Mouse (Mus musculus) hindbrain, embryonic 10.5 days (tissue): ENCODE data around the gene Alg9. TPM values are rescaled to one million over a fixed set of nuclear protein-coding genes. Genes with fewer than 3 reads are reported as not detected.

Experiments
- DNase-seq: peaks from one replicate; pipeline ENCODE4 v3.0.0-alpha.2; 2017; ENCODE audit warnings: low spot score
- H3K27ac ChIP-seq: fragments of 300-500 bp; sonication (generic); 2 replicates; pipeline ENCODE4 v1.5.1; 2016; ENCODE audit warnings: mild to moderate bottlenecking, moderate library complexity
- H3K27me3 ChIP-seq: fragments of 300-500 bp; sonication (generic); 2 replicates; pipeline ENCODE4 v1.6.1; 2016; ENCODE audit warnings: mild to moderate bottlenecking; ENCODE audit not compliant: poor library complexity, insufficient read depth, severe bottlenecking
- H3K36me3 ChIP-seq: fragments of 300-500 bp; sonication (generic); 2 replicates; pipeline ENCODE4 v1.6.1; 2016; ENCODE audit warnings: mild to moderate bottlenecking, moderate library complexity
- H3K4me1 ChIP-seq: fragments of 300-500 bp; sonication (generic); replicated peaks from 2 replicates; pipeline ENCODE4 v1.6.1; 2016; ENCODE audit warnings: mild to moderate bottlenecking
- H3K4me3 ChIP-seq: fragments of 300-500 bp; sonication (generic); 2 replicates; pipeline ENCODE4 v1.5.1; 2016; ENCODE audit warnings: mild to moderate bottlenecking, moderate library complexity
- H3K9me3 ChIP-seq: fragments of 300-500 bp; sonication (generic); 2 replicates; pipeline ENCODE4 v1.6.1; 2016; ENCODE audit warnings: mild to moderate bottlenecking, moderate library complexity
- WGBS: fragments of 180-500 bp; shearing (Covaris S2); methylation state at CpG from one replicate; pipeline ENCODE4 v1.1.7; 2016; 5-methylcytosine and 5-hydroxymethylcytosine counted together
- polyA plus RNA-seq: library from polyadenylated mRNA; unstranded; fragments of >200 nt; fragmentation: Nextera tagmentation; extraction: Ambion mirVana; gene quantifications from 2 replicates; pipeline ENCODE4 v1.2.1, GENCODE M21; 2016

Alg9 gene
- polyA plus RNA-seq, 1 experiment from 2014 or later = 42.5 TPM

DNA sequence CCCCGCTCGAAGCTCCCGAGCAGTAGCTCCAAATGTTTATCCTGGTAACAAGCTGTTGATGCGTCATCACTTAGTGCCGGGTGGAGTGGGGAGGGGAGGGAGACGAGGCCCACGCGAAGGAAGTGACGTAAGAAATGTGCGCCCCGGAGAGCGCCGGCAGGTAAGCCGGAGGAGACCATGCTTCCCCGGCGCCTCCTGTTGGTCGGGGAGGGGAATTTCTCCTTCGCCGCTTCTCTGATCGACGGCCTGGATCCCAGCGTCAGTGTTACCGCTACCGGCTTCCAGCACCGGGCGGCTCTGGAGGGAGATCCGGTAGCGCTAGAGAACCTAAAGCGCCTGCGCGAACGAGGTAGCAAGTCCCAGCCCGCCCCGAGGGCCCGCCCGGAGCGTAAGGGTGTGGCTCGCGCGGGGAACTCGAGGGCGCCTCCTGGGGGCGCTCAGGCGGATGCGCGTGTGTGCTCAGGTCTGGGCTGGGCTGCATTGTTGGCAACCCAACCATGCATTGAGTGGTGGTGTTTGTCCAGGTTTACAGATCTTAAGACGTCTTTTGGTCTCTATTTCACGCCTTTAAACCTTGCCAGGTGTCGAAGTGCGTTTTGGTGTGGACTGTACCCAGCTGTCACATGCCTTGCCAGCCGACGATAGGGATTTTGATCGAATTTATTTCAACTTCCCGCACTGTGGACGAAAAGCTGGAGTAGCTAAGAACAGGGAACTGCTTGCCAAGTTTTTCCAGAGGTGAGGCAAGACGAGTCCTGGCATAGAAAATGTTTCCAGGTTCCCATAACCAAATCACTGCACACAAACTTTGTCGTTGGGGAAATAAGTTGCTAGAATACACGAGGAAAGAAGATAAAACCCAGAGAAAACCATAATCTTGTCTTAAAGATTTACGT is 6.5 kb upstream of the Alg9 start, which contains the start of gene Fdxacb1:
Fdxacb1 (plus strand) TSS at position 130 of the 896 bp plus-strand sequence.
- Histone ChIP-seq H3K36me3 (peaks cover 11% of the 10 kb centered on the region), H3K27ac (peak within 1 kb of the TSS; percentile 94), H3K4me3 (peak within 1 kb of the TSS; percentile 69), H3K27me3 (no peaks in the 10 kb centered on the region), H3K9me3 (no peaks in the 10 kb centered on the region), H3K4me1 (peaks cover 21% of the 10 kb centered on the region)
- 5% methylated on average over 59 of the region's 59 CpGs for WGBS
- DNase-seq = peak; percentile 97

DNA sequence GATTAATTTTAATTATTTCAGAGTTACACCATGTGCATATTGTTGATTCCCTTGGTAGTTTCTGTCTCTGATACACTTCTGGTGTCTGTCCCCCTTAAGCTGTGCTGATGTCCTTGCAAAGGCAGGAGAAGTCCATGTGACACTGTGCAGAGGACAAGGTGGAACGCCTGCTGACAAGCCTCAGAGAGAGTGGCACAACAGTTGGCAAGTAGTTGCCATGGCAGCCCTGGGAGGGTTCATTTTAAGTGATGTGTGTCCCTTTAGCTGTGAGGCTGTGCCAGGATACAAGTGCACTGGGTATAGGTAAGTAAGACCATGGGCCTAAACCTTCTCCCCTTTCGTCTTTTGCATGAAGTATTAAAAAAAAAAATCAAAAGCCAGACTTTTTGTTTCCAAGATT is 4.8 kb upstream of the Alg9 start:
- Histone ChIP-seq H3K27me3 (no peaks in the 10 kb centered on the region), H3K4me3 (no peak overlapping the region), H3K36me3 (peaks cover 11% of the 10 kb centered on the region), H3K9me3 (no peaks in the 10 kb centered on the region), H3K27ac (no peak overlapping the region), H3K4me1 (peaks cover 32% of the 10 kb centered on the region)
- 87% methylated on average over 2 of the region's 2 CpGs for WGBS
- DNase-seq = no peak

DNA sequence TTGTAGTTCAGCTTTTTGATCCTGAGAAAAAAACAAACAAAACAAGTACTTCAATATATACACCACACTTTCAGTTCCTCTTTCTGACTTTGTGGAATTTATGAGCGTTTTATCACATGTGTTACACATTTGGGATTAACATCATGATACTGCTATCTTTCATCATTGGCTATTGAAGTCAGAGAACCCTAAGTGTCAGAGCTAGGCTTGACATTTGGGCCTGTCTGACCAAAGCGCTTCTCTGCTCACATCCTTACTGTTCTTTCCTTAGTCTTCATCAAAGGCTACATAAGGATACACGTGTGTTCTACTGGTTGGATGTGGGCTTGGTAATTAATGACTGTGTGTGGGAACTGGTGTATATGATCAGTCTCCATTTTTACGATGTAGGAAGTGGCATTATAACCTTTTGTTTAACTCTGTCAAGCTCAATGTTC is 775 bp upstream of the Alg9 start:
- peaks cover 26% of the 10 kb centered on the region for H3K36me3 ChIP-seq
- H3K9me3 ChIP-seq = no peaks in the 10 kb centered on the region
- 82% methylated on average over 4 of the region's 4 CpGs for WGBS
- H3K4me3 ChIP-seq = peak overlapping the region; percentile 97; the same call in 1 of the 2 replicates
- no peaks in the 10 kb centered on the region for H3K27me3 ChIP-seq
- DNase-seq = no peak
- H3K4me1 ChIP-seq = peaks cover 32% of the 10 kb centered on the region
- no peak overlapping the region for H3K27ac ChIP-seq

DNA sequence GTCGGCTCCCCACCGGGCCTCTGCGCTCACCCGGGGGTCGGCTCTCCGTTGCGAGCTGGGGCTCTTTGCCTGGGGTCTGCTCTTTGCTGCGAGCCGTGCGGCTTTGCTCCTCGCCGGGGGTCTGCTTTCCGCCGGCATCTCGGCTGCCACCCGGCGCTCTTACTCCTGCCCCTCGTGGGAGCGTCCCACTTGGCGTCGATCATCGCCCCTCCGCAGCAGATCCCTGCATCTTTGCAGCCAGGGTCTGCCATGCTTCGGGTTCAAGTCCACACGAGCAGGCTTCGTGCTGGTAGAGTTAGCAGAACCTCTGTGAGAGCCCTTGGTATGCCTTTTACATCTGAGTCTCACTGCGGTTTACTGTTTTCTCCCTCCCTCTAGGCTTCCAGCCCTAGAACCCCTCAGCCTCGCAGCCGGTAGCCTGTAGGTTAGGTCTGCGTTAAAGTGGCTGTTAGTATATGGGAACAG is 875 bp downstream of the Alg9 start:
- H3K27ac ChIP-seq = peak overlapping the region; percentile 95
- H3K36me3 ChIP-seq = peaks cover 40% of the 10 kb centered on the region
- 1% methylated on average over 30 of the region's 30 CpGs for WGBS
- no peak for DNase-seq
- H3K4me3 ChIP-seq = peak overlapping the region; percentile 97
- H3K9me3 ChIP-seq = no peaks in the 10 kb centered on the region
- peaks cover 24% of the 10 kb centered on the region for H3K4me1 ChIP-seq
- H3K27me3 ChIP-seq = no peaks in the 10 kb centered on the region

DNA sequence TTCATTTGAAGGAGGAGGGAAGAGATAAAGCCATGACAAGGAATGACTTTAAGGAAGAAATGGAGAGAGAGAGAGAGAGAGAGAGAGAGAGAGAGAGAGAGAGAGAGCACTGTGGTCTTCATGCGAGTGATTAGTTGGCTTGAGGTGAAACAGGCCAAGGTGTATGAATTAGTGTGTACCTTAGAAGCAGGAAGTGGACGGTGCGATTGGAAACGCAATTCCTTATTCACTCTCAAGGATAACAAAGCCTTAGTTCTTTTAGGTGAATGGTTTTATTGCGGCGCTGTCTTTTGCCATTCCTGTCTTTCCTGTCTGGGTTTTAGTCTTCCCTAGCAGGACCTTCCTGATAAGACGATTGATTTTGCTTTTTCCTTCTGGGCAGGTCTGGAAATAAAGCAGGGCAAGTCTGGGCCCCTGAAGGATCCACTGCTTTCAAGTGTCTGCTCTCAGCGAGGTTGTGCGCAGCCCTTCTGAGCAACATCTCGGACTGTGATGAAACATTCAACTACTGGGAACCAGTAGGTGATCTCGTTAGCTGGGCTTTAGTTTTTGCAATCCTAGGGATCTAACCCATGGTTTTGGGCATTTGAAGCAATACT is 1.4 kb downstream of the Alg9 start:
- H3K4me1 ChIP-seq = peaks cover 24% of the 10 kb centered on the region
- H3K9me3 ChIP-seq = no peaks in the 10 kb centered on the region
- H3K4me3 ChIP-seq = peak overlapping the region; percentile 97
- H3K27me3 ChIP-seq = no peaks in the 10 kb centered on the region
- 78% methylated on average over 11 of the region's 11 CpGs for WGBS
- DNase-seq = no peak
- H3K27ac ChIP-seq = peak overlapping the region; percentile 95
- H3K36me3 ChIP-seq = peaks cover 45% of the 10 kb centered on the region

DNA sequence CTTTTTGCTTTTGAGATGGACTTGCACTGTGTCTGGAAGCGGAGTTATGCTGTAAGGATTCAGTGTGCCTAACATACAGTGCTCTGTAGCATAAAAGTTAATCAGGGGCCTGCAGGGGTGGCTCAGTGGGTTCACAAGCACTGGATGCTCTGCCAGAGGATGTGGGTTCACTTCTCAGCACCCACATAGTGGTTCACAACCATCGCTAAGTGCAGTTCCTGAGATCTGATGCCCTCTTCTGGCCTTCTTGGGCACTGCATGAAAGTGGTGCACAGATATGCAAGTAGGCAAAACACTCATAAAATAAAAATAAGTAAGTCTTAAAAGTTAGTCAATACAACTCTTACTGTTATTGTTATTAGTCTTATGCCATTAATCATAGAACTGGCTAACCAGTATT is 7.3 kb downstream of the Alg9 start:
- Histone ChIP-seq H3K4me3 (no peak overlapping the region), H3K27ac (no peak overlapping the region), H3K27me3 (no peaks in the 10 kb centered on the region), H3K4me1 (no peaks in the 10 kb centered on the region), H3K9me3 (no peaks in the 10 kb centered on the region), H3K36me3 (peaks cover 96% of the 10 kb centered on the region)
- DNase-seq = peak; percentile 42
- WGBS = 69% methylated on average over 2 of the region's 2 CpGs

DNA sequence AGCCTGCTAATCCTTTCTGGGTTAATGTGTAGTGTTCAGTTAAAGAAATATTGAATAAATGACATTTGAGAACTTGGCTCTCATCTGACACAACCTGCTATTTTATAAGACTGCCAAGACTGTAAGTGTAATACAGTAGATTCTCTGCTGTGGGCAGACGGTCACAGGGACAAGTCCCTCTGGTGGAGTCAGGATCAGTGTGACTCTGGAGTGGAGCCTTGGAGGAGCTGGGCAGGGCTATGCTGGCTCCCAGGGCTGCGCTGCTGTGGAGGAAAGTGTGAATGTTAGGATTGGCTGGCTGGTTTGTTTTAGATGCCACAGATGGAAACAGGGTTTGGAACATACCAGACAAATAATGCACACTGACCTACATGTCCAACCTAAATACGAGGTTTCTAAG is 20.4 kb downstream of the Alg9 start:
- Histone ChIP-seq H3K9me3 (no peaks in the 10 kb centered on the region), H3K36me3 (peaks cover 72% of the 10 kb centered on the region), H3K4me3 (no peak overlapping the region), H3K27me3 (no peaks in the 10 kb centered on the region), H3K4me1 (no peaks in the 10 kb centered on the region), H3K27ac (no peak overlapping the region)
- WGBS = 94% methylated on average over 3 of the region's 3 CpGs
- DNase-seq = no peak

DNA sequence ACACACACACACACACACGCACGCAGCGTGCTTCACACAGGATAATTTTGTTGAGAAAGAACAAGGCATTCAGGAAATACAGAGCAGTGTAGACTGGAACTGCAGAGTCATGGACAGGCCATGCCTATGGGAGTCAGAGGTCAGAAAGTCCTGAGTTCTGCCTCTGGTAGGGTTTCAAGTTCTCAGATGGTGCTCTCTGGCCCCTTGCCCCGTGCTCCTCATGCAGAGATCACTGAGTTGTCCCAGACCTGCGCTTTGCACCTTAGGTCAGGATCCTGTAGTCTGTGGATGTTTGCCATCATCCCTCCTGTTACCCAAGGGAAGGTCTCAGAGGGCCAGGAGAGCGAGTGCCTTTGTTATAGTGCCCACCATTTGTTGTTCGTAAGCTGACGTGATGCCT is 22.0 kb downstream of the Alg9 start:
- no peaks in the 10 kb centered on the region for H3K27me3 ChIP-seq
- no peak for DNase-seq
- no peak overlapping the region for H3K27ac ChIP-seq
- H3K9me3 ChIP-seq = no peaks in the 10 kb centered on the region
- no peak overlapping the region for H3K4me3 ChIP-seq
- 90% methylated on average over 8 of the region's 8 CpGs for WGBS
- peaks cover 72% of the 10 kb centered on the region for H3K36me3 ChIP-seq
- H3K4me1 ChIP-seq = no peaks in the 10 kb centered on the region

DNA sequence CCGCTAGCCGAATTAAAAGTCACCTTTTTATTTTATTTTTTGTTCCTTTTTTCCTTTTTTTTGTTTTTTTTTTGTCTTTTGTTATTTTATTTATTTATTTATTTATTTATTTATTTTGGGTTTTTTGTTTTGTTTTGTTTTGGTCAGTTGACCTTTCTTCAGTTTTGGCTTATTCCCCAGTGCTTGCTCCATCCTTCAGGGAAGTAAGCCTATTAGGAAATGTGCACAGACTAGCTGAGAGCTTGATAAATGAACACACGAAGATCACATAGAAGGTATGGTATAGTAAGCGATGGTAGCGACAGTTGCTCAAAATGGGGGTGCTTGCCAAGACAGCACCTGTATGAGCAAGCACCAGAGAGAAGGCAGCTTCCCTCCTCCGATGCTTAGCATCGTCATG is 22.8 kb downstream of the Alg9 start:
- no peak overlapping the region for H3K27ac ChIP-seq
- H3K27me3 ChIP-seq = no peaks in the 10 kb centered on the region
- peaks cover 71% of the 10 kb centered on the region for H3K36me3 ChIP-seq
- WGBS = 97% methylated on average over 7 of the region's 7 CpGs
- no peak for DNase-seq
- no peaks in the 10 kb centered on the region for H3K4me1 ChIP-seq
- H3K9me3 ChIP-seq = no peaks in the 10 kb centered on the region
- H3K4me3 ChIP-seq = no peak overlapping the region

DNA sequence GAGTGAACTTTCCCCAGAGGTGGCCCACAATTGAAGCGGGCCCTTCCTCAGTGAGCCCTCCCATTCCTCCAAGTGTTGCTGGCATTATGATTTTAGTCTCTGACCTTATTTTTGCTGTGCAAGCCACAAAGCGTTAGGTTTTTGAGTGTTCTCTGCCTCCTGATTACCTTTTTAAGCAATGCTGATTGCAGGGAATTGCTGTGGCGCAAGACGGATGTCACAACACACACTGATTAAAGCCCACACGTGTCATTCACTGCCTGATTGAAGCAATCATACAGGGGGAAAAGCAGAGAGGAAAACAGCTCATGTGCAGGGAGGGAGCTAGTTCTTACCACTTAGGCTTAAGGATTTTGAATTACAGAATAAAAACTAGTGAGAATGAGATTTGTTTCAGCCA is 23.5 kb downstream of the Alg9 start:
- no peak for DNase-seq
- no peaks in the 10 kb centered on the region for H3K4me1 ChIP-seq
- H3K36me3 ChIP-seq = peaks cover 73% of the 10 kb centered on the region
- H3K9me3 ChIP-seq = no peaks in the 10 kb centered on the region
- H3K4me3 ChIP-seq = no peak overlapping the region
- WGBS = 89% methylated on average over 5 of the region's 5 CpGs
- H3K27me3 ChIP-seq = no peaks in the 10 kb centered on the region
- no peak overlapping the region for H3K27ac ChIP-seq

DNA sequence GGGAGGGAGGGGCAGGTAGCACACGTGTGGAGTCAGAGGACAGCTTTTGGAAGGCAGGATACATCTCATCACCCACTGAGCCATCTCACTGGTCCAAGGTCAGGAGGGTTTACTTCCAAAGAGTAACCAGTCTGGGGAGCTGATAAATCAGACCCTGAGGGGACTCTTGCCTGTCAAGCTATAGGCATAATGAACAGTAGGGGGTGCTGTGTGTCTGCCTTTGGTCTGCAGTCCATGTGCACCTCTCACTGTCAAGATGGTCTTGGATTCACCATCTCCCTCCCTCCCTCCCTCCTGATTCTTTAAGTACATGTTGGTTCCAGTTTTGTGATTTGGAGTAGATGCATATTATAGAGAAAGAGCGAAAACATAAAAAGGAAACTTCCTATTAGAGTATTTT is 26.2 kb downstream of the Alg9 start:
- H3K36me3 ChIP-seq = peaks cover 74% of the 10 kb centered on the region
- no peak overlapping the region for H3K27ac ChIP-seq
- no peaks in the 10 kb centered on the region for H3K4me1 ChIP-seq
- peak; percentile 10 for DNase-seq
- WGBS = 52% methylated on average over 2 of the region's 2 CpGs
- H3K4me3 ChIP-seq = no peak overlapping the region
- H3K27me3 ChIP-seq = no peaks in the 10 kb centered on the region
- no peaks in the 10 kb centered on the region for H3K9me3 ChIP-seq

DNA sequence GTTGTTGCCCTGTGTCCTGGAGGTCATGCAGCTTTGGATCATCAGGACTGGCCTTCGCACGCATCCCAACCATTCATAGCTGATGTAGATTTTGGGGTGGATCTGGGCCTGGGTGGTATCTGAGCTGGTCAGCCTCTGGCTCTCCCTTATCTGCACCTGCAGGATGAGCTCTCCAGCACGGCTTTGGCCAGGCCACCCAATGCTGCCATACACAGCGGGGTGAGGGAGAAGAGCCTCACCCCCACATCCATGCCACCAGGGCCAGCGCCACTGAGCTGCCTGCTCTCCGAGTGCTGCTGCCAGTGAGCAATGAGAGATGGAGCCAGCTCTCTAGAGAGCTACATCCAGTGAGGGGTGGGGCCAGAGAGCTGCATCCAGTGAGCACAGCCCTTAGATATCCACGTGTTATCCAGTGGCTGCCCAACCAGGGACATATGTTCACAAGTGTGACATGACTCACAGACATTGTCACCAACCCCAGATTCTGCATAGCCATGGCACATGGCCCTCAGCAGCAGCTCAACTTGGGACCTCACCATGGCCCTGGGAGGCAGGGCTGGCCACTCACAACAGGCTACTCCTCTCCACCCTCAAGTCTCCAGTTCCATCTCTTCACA is 28.3 kb downstream of the Alg9 start:
- DNase-seq = no peak
- H3K27me3 ChIP-seq = no peaks in the 10 kb centered on the region
- peaks cover 81% of the 10 kb centered on the region for H3K36me3 ChIP-seq
- no peaks in the 10 kb centered on the region for H3K9me3 ChIP-seq
- WGBS = 88% methylated on average over 7 of the region's 7 CpGs
- H3K4me3 ChIP-seq = no peak overlapping the region
- H3K4me1 ChIP-seq = no peaks in the 10 kb centered on the region
- H3K27ac ChIP-seq = no peak overlapping the region

DNA sequence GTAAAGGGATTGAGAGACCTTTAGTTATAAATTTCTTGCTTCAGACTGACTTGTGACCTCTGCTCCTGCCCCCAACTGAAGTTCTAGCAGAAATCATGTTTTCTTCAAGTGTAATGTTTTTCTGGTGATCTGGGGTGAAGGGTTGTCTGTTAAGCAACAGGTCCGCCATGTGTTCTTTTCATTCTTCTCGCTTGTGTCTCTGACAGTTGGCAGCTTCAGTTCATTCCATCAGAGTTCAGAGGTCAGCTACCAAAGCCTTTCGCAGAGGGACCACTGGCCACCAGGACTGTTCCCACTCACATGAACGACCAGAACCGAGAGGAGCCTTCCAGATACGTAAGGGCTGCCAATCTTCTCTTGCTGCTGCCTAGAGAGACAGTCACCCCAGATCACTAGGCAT is 33.7 kb downstream of the Alg9 start:
- no peak overlapping the region for H3K4me3 ChIP-seq
- H3K36me3 ChIP-seq = peaks cover 91% of the 10 kb centered on the region

More for the DNA sequence above, 33.7 kb downstream of the Alg9 start:
- H3K4me1 ChIP-seq = no peaks in the 10 kb centered on the region
- H3K27me3 ChIP-seq = no peaks in the 10 kb centered on the region
- H3K27ac ChIP-seq = no peak overlapping the region
- no peaks in the 10 kb centered on the region for H3K9me3 ChIP-seq
- no peak for DNase-seq
- 80% methylated on average over 6 of the region's 6 CpGs for WGBS
